Mouse (Mus musculus): ENCODE data around the gene Zfp511.

Gene Zfp511

DNA sequence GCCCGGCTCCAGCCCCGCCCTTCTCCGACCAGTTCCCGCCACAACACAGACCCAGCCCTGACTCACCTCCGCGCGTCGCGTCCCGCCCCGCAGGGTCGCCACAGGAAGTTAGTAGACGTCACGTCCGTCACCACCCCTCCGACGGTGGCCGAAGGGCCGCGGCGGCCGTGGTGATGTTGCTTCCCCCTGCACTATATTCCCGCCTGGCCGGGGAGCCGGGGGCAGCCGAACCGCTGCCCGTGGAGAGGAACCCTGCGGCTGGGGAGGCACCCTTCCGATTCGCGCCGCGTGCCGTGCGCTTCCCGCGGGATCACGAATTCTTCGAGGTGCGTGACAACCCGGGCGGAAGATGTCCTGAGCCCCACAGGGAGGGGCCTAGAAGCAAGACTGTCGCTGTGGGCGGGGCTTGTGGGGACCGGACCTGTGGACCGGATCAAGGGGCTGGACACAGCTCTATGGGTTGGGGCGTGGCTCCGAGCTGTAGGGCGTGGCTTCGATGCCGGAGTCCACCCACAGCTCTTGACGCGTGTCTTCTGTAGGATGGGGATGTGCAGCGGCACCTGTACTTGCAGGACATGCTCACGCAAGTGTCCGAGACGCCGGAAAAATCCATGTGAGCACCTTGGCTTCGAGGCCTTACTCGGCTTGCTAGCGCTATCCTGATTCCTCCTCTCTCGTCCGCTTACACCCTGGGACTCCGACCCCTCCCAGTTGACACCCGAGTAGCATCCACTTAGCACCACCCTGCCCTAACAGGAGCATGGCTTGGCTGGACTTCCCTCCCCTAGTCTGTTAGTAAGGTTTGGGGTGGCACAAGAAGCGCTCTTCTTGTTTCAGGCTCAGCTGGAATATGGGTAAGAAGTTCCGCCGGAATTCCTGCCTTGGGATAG is at the start of gene Zfp511, which contains the start of gene Tubgcp2:
TSS of gene Zfp511 (plus strand) at position 111 of the 890 bp plus-strand sequence.
TSS of gene Tubgcp2 (minus strand) at position 389 of the 890 bp plus-strand sequence.
- peak; percentile 94 for DNase-seq

- no peak for DNase-seq
These were observed 47.9 kb upstream of the Zfp511 start for GRCm38 (mm10) chr7:139988272-139988671.

GRCm38 (mm10) chr7:139990864-139991394 is 45.3 kb upstream of the Zfp511 start:
- DNase-seq: no peak

- DNase-seq: peak in 1 of 2 experiments; percentile 38
These were observed 43.8 kb upstream of the Zfp511 start, which contains the start of gene Adam8 for GRCm38 (mm10) chr7:139992406-139992805. Adam8 (minus strand) TSS chr7:139992562.

- no peak for DNase-seq
These were observed 42.7 kb upstream of the Zfp511 start for GRCm38 (mm10) chr7:139993532-139993931.

DNA sequence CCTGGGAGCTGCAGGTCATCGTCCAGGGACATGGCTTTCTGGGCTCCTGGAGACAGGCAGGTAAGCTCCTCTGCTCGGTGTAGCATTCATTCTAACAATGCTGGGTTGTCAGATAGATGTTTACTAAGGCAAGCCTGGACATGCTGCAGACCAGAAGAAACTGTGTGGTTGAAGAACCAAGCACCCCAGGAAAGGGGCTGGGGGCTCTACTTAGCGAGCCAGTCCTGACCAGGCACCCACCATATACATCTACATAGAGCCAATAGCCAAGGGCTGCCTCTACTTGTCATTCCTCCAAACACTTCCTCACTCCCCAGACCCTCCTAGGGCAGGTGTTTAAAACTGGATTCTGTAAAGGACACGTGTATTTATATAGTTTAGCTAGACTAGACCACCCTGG is 42.0 kb upstream of the Zfp511 start:
- DNase-seq: no peak

DNA sequence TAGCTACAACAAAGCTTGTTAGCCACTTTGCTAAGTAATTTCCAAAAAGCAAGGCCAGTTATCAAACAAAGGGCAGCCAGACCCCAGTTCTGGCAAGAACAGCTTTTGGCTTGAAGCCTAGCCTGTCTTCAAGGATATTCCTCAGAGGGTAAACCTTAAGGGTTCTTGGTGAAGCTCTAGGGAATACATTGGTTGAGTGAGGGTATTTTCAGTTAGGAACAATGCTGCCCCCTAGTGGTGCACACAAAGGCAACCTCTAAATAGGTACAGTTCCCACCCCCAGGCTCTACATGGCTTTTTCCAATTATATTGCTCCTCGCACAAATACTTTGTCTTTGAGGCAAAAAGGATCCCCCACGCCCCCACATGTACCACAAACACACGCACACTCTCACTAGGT is 41.5 kb upstream of the Zfp511 start:
- DNase-seq: peak; percentile 72 to 76

DNA sequence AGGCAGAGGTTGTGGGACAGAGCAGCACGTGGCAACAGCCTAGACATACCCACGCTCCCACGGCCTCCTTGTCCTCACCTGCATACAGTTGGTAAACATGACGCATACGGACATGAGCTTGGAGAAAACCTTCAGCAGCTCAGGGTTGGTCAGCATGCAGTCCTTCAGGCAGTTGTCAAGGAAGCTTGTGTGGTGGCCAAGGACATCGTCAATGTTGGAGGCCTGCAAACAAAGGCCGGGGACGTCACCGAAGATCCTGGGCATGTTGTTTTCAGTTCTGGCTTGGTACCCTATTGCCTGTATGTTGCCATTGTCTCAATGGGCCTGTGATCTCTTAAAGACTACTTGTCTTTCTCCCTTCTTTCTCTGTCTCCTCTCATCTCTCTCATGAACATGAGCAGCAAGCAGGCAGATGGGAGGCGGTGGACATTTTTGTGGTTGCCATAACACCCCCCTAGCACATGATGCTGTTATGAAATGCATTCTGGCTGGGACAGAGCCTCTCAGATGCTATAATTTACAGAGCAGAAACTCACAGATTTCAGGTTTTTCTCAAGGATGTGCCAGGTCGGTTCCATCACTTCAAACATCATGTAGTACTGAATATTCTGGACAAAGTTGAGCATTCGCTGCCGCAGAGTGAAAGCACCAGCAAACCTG is 37.4 kb upstream of the Zfp511 start:
- DNase-seq: no peak

DNA sequence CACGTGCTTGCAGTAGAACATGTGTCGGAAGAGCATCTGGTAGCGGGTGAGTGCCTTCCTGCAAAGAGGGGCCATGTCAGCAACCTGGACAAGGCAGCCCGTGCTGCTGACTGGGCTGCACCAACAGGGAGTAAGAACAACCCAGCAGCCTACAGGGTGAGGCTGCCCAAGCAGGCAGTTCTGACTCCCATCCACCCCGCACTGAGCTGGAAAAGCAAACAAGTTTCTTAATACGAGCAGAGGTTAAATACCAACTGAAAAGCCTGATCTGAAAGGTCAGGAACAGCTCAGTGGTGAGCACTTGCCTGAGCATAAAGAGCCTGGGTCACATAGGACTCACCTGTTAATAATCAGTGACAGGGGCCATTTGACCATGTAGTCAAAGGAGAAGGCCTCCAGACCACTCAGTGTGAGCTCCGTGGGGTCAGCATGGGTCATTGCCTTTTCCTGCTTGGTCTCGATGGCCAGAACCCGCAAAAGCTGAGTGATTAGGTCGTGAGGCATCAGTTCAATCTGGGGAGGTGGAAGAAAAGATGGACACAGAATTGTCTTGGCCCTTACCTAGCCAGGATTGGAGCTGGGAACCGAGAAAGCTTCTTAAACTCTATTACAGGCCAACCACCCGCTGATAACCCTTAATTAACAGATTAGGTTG is 35.0 kb upstream of the Zfp511 start:
- DNase-seq: peak; percentile 0

GRCm38 (mm10) chr7:140004666-140005065 is 31.5 kb upstream of the Zfp511 start:
- DNase-seq: peak; percentile 0

DNA sequence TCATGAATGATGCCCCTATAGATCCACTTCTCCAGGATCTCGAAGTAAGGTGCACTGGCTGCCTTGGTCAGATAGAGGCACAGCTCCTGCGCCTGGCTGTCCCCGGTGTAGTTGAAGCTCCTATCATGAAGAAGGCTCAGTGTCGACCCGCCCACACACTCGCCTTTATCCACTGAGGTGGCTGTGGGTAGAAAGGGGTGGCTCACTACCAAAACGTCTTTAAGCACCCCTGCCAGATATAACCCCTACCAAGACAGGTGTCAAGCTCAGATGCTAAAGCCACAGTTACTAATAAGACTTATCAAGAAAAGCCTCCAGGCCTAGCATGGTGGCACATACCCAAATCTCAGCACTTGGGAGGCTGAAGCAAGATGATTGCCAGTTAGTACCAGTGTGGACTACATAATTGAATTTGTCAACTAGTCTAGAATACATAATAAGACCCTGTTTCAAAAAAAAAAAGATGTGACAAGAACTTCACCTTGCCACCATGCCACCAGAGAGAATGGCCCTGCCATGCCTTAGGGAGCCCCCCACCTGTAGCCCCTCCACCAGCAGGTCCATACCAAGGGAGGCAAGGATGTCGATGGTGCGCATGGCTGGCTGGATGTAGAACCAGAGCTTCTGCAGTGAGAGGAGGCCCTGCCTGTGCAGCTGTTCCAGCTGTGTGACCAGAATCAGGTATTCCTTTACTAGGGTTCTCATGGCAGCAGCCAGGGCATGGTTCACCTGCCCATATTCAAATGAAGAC is 29.2 kb upstream of the Zfp511 start:
- peak in 1 of 2 experiments; percentile 0 for DNase-seq

DNA sequence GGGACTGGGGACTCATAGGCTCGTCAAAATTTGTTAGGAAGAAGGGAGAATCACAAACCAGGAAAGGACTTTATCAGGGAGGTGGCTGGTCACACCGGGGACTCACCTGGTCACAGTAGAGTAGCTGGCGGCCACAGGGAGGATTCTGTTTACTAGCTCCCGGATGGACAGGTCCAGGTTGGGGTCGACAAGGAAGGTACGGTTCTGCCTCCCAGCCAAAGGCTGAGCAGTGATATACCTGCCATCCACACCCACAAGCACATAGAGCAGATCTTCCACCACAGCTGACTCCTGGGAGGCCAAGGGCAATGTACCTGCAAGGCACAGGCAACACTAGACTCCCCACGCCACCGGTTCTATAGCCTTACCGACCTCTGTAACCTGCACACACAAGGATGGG is 28.4 kb upstream of the Zfp511 start:
- peak; percentile 0 for DNase-seq

- no peak for DNase-seq
These were observed 24.9 kb upstream of the Zfp511 start for GRCm38 (mm10) chr7:140011336-140011735.

DNA sequence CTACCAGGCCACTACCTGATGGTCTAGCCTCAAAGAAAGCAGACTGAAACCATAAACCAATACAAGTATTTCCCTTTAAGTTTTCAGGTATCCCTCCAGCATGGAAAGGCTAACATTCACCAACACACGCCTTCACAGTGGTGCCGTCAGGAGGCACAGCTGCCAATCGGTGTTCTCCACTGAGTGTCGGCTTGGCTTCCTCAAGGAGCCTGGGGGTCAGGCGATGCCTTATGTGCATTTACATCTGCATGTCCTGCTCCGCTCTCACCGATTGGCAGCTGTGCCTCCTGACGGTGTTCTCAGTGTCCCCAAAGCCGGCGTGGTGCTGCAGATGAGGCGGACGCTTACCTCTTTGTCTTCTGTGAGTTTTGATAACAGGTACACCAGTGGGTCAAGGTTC is 4.4 kb upstream of the Zfp511 start:
- DNase-seq: peak in 1 of 2 experiments; percentile 0

- DNase-seq: peak; percentile 0
These were observed 3.8 kb upstream of the Zfp511 start for GRCm38 (mm10) chr7:140032366-140032765.

DNA sequence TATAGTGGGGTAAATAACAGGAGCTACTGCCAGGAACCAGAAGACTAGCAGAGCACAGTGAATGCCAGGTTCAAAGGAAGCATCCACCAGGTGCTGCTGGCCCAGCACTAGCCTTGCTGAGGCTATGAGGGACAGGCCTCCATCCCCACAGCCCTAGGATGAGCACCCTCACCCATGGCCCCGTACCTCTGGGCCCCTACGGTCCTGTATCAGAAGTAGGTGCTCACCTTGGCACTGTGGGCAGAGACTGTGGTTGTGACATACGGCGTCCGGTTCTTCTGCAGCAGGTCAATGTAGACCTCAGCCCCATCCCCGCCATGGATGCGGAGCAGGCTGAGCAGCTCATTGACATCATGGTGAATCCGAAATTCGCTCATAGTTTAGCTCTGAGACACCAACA is 2.8 kb upstream of the Zfp511 start:
- DNase-seq: peak; percentile 0

GRCm38 (mm10) chr7:140035456-140035855 is 735 bp upstream of the Zfp511 start:
- DNase-seq: peak in 1 of 2 experiments; percentile 0

- peak in 1 of 2 experiments; percentile 1 for DNase-seq
These were observed 972 bp downstream of the Zfp511 start for GRCm38 (mm10) chr7:140037171-140037555.

DNA sequence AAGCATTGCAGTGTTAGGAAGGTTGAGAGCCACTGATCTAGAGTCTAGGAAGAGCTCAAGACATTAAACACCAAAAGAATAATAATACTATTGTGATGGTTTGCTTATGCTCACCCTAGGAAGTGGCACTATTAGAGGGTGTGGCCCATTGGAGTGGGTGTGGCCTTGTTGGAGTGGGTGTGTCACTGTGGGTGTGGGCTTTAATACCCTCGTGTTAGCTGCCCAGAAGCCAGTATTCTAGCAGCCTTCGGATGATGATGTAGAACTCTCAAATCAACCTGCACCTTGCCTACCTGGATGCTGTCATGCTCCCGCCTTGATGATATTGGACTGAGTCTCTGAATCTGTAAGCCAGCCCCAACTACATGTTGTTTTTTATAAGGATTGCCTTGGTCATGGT is 6.5 kb downstream of the Zfp511 start:
- DNase-seq: no peak

DNA sequence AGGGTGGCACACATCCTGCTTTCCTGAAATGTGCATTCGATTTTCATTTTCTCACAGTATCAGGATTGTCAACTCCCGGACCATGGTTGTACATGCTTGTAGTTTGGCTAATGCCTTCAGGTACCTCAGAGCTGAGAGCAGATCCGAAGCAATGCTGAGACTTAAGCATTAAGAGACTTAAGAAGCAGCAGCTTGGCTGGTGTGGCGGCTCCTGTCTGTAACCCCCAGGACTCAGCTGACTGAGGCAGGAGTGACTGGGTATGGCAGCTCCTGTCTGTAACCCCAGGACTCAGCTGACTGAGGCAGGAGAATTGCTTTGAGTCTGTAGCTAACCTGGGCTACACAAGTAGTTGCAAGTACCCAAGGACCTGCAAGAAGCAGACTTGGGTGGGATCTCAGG is 9.4 kb downstream of the Zfp511 start:
- no peak for DNase-seq

DNA sequence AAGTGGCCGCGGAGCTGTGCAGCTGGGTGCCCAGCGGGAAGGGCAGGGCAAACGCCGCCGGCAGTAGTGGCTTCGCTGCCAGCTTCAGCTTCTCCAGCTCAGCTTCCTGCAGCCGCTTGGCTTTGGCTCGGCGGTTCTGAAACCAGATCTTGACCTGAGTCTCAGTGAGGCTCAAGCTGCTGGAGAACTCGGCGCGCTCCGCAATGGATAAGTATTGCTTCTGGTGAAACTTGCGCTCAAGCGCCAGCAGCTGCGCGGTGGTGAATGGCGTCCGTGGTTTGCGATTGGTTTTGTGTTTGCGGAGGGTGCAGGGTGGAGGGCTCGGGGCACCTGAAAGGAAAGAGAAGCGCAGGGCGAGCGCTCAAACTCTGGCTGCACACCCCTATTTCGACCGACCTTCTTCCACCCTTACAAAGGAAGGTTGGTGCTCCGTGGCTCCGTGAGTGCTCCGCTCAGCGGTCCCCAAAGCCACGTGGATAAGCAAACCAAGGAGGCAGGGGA is 11.7 kb downstream of the Zfp511 start:
- no peak for DNase-seq

Data from B cell, adult 2 months (primary cell).